Mouse (Mus musculus) cerebellum, adult 9-11 months (tissue): ENCODE measurements at regions not wholly inside any gene's neighbourhood (a gene's known extent, or its start where the extent isn't known, plus 50 kb on each side); places are given as distances from the start of the nearest gene placed in this dataset.

Source experiments
- DNase-seq: peaks from one replicate; pipeline ENCODE4 v3.0.0; 2022

DNA sequence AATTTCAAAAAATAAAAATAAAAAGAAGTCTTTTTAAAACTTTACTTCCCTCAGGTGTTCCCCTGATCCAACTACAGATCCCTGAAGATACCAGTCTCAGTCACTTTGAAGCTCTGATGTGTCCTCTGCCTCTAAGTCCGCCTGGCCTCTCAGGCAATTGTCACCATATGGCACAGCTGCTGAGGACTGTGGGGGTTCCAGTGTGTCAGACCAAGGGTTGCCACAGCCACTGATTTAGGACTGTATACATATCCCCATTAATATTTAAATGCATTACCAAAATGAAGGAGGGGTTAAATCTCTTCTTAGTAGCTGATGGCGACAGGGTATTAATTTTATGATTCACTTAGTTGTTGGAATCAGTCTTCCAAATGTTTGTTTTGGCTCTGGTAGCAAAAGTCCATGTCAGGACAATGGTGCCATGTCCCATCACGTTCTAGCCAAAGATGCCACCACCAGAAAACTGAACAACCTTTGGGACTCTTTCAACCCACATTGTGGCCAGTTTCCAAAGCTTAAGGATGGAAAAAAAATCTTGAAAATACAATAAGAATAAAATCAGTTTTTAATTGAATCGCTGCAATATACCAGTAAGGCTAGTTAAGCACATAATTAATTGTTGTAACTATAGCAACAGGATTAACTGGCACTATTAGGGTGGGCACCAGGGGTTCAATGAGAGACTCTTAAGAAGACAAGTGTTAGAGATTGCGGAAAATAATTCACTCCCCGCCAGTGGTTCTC lies 62.5 kb downstream of the Arrdc4 start:
- no peak for DNase-seq

DNA sequence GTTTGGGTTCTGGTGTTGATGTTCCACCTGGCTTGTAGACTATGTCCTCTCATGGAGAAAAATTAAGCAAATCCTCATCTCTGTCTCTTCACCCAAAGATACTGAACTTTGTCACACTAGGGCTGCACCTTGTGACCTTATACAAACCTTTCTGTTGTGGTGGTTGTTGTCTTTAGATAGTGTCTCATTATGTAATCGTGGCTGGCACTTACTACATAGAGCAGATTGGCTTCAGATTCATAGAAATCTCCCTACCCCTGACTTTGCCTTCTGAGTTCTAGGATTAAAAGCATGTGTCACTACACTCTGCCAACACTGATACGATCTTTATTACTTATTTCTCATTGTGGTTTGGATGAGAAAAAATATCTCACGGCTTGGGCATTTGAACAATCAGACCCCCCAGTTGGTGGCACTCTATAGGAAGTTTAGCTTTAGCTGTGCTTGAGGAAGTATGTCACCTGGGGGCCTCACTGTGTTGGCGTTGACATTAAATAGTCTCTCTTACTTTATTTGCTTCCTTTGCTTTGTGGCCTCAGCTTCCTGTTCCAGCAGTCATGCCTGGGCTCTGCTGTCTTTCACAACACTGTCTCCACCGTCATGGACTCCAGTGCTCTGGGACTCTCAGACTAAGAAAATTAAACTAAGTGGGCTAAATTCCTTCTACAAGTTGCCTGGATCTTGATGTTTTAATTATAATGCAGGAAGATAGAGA lies 66.0 kb downstream of the Arrdc4 start:
- no peak for DNase-seq

DNA sequence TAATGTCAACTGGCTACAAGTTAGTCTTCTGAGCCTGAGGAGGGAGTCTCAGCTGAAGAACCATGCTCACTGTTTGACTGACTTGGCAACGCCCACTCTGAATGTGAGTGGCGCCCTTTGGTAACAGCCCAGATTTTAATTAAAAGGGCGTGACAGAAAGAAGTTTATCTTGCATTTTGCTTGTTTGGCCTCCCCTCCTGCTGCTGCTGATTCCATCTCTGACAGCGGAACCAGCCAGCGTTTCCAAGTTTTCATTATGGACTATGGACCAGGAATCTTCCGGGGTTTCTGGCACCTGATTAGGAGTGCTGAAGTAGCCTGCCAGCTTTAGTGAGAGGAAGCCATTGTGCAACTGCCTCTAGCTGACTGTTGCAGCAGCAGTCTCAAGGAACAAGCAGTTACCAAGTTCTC lies 66.7 kb downstream of the Arrdc4 start:
- DNase-seq = no peak

DNA sequence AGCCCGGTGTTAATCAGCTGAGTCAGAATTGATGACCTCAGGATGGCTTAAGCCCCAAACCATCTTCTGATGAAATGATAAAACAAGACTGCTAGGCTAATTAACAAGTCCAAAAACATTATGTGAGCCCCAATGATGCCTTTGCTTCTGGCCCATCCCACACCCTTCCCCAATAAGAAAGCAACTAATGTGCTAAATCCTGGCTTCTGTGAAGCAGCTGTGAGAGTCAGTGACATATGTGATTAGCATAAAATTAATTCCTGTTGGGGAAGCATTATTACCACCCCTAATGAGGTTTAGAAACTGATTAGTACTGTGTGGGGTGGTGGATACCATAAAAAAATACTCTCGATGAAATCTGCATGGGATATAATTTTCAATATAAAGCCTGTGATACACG lies 69.3 kb downstream of the Arrdc4 start:
- DNase-seq = no peak

DNA sequence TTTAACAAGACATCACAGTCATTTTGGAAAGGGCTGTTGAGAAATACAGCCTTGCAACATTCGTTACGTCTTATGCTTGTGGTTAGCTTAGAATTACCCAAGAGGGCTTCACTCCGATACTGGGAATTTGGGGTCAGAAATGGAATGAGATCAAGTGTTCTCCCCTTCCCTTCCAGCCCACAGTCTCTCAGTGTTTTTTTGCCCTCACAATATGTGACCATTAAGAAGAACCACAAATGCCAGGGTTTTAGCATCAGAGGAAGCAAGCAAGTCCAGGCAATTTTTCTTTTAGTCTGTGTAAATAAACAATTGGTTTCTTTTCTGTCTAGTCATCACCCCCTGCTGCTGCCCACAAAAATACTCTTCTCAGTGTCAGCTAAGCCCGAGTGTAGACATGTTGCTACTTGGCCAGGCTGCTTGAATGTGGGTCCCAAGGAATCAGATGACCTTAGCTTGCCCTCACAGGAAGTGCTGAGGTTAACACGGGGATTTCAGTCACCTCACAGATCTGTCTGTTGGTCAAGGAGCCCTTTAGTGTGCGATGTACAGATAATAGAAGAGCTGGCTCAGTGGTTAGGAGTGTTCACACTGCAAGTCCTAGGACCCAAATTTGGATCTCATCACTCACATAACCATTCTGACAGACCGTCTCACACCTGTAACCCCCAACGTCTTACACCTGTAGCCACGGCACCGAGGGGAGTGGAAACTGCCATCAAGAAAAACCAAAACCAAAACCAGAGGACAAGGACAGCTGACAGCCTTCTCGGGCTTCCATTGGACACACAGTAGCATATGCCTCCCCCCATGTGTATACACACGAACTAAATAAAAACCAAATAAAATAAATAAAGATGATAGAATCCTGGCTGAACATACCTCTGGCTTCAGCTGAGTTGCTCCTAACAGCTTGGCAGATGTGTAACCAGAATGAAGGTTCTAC lies 81.0 kb downstream of the Arrdc4 start:
- no peak for DNase-seq

DNA sequence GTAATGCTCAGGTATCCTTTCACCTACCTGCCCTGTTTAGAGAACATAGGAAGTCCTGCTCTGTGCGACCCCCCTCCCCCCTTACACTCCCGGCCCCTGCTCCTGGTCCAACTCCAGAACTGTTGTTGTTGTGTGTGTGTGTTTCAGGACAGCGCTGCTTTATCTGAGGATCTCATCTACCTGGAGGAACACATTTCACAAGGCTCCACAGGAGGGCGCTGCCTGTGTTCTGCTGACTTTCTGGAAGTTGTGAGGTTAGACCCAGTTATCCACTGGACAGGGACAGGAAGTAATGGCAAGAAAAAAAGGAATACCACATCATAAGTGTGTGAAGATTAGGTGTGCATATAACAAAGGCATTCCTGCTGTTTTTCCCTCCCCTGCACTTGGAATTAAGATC lies 81.8 kb downstream of the Arrdc4 start:
- no peak for DNase-seq

DNA sequence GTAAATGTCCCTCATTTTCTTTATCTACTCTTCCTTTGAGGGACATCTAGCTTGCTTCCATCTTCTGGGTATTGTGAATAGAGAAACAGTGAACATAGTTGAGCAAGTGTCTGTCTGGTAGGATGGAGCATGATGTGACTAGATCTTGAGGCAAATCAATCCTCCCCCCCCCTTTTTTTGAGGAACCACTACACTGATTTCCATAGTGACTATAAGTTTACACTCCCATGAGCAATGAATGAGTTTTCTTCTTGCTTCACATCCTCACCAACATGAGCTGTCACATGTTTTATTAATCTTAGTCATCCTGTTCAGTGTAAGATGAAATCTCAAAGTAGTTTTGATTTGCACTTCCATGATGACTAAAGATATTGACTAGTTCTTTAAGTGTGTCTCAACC lies 92.7 kb downstream of the Arrdc4 start:
- DNase-seq = no peak

DNA sequence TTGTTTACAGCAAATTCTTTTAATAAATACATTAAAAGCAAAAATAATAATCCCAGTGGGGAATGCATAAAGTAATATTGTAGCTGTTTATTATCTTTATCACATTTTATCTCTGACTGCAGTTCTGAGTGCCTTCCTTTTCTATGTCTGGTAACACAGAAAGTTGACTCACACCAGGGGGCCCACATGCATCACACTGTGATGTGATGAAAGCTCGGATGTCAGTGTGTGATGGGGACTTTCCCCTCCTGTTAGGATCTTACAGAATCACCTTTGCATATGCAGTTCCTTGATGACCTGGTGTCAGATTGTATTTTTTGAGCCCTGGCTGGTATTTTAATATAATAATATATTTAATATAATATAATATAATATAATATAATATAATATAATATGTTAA lies 95.5 kb downstream of the Arrdc4 start:
- no peak for DNase-seq

DNA sequence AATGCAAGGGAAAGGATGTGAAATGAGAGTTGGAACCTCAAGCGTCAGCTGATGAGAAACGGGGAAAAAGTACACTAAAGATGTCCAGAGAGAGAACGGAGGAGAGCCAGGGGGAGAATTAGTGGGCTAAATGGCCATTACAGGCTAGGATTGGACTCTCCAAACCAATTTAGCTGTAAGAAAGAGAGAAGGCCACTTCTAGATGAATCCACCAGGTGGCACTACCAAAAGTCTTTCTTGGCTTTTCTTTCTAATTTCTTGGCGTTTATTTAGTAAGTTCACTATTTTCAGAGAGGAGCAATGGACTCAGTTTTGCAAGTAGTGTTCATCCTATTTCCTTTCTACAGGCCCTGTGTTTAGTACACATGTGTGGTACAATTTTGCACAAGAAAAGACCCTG lies 97.6 kb downstream of the Arrdc4 start:
- no peak for DNase-seq

DNA sequence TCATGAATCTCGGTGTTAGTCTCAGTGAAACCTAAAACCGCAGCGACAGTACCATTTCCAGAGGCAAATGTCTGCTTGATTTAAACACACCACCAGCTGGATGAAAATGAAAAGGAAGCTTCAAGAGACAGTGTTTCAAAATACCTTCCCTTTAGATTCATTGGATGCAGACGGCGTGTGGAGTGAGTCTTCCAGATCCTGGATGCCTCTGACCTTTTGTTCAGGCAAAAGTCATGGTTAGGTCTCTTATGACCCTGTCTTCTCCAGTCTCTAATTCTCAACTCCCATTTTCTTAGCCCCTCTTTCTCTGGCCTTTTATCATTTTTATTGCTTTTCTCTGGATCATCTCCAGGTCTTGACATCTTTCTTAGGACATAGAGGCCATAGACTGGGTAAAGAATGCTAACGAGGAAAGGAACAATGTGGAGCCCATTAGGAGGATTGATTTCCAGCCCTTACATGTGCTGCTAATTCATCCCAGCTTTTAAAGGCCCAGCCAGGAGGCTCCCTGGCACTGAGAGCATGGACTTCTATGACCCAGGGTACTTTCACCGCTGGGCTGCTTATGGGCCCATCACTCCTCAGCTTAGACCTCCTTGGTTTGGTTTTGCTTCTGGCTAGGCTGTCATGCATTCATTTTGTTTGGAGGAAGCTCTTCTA lies 111.4 kb downstream of the Arrdc4 start:
- no peak for DNase-seq

DNA sequence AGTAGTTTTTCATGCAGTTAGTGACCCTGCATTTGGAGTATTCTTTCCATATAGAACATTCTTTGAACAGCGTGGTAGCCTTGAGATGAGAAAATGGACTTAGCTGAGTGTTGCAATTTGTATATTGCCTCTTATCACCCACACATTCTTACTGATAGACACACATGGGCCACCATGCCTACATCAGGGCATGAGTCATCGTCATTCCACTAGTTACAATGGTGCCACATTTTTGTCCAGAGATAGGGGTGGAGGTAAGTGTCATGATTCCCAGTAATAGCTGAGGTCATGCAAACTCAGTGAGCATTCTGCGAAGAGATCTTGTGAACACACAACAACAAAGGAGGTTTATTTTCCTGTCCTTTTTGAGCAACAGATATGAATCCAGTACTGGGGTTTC lies 128.0 kb downstream of the Arrdc4 start:
- DNase-seq = no peak

DNA sequence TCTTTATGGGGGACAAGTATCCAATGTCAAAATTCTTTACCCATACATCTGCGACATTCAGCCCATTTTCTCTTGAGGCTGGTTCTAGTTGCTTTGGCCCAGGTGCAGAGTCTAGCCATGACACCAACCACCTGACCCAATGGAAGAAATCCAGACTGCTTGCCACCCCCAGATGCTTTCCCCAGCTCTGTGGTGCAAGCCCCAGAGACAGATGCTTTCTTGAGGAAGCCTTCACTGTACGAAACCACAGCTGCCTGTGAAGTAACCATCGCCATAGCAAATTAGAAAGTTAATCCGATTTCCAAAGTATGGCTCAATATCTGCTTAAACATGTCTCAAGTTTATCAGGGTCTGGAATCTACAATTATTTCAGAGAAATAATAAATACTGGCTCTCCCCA lies 138.5 kb downstream of the Arrdc4 start:
- no peak for DNase-seq

DNA sequence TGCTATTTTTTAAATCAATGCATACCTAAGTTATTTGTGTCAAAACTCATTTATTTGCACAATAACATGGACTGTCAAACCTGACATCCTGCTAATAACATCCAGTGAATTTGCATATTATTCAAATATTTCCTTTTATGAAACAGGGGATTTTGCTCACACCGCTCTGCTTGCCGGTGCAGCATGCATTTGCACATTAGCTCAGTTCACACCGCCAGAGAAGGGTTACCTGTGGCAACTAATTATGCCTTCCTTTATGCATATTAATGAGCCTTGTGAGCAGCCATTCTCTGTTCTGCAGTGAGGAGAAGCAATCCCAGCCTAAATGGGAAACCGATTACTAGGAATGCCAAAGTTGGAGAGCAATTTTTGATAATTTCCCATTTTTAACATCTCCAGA lies 141.9 kb downstream of the Arrdc4 start:
- DNase-seq = no peak

DNA sequence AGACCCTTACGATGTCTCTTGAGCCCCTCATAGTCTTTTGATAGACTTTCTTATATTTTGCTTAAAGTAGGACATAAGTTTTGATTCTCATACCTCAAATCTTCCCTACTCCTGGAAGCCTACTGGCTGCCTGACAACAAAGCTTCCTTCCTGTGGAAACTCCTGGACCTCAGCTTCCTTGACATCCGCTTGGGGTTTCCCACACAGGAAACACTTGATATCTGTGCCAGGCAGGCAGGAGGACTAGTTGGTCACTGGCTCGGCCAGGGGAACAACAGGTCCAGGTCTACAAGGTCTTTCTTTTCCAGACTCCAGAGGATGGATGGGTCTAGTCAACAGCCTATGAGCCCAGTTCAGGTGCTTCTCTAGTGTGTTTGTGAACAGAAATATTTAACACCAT lies 142.8 kb downstream of the Arrdc4 start:
- no peak for DNase-seq

DNA sequence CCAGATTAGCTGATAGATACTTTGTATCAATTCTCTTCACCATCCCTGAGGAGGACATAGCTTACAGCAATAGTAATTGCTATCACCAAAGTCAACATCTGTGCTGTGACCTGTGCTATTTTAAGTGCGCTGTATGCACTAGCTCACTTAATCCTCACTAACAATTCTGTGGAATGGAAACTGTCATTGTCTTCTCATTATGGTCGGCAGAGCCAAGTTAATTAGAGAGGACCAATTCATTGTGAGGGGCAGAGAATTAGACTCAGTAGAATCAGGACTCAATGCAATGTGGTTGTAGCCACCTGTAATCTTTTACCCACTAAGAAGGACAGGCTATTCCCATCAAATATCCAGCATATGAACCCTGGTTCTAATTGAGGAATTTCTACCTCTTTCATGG lies 145.3 kb downstream of the Arrdc4 start:
- DNase-seq = no peak

DNA sequence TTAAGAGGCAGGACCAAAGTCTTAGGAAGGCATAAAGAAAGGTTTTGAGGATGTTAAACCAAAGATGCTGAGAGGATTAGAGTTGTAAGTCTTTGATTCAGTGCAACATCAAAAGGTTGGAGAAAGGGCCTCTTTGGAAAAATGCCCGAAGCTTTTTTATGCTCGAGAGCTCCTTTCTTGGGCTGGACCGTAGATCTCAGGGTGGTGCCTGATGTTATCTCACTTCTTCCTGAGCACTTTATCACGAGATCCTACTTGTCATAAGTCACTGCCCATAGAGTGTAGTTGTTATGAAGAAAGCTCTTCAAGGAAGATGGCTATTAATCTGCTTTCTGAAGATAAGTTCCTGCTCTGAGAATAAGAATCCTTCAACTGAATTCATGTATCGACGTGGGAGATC lies 147.0 kb downstream of the Arrdc4 start:
- DNase-seq = no peak

DNA sequence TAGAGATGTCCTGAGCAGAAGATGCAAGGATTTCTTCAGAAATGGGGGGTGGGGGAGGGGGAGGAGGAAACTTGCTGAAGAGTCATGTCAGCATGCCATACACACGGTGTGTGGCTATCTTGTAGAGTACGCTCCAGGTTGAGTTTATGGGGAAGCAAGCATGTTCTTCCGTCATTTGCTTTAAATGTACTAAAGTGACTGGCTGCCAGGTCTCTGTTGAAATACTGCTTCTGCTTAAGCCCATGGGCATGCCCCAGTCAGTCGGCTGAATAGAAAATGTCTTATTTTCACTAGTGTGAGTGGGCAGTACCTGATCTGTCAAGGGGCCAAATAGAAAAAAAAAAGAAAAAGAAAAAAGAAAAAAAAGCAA lies 155.0 kb downstream of the Arrdc4 start:
- DNase-seq = no peak

DNA sequence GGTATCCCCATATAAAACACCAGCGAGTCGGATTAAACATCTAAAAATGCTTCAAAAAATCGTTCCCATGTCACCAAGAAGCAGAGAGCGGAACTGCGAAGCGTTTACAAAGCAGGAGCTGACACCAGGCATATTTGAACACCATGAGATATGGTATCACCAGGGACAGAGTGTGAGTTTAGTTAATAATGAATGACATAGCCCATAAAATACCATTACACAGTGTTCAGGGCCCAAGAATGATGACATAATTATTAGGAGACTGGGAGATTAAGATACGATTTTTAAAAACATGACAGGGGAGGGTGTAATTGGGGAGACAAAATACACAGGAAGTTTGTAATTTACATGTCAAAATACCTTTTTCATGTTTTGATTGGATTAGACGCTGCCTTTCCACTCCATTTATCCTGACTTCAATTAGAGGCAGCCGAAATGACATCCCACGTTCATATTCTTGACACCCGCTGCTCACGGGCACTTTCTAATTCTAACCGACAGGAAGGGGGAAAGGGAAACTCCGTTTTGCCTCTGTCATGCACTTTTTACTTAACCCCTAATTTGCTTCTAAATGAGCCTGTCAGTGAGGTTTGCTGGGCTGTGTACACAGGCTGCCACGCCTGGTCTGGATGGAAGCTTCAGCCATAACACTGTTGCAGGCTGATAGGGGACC lies 155.6 kb downstream of the Arrdc4 start:
- DNase-seq = no peak

DNA sequence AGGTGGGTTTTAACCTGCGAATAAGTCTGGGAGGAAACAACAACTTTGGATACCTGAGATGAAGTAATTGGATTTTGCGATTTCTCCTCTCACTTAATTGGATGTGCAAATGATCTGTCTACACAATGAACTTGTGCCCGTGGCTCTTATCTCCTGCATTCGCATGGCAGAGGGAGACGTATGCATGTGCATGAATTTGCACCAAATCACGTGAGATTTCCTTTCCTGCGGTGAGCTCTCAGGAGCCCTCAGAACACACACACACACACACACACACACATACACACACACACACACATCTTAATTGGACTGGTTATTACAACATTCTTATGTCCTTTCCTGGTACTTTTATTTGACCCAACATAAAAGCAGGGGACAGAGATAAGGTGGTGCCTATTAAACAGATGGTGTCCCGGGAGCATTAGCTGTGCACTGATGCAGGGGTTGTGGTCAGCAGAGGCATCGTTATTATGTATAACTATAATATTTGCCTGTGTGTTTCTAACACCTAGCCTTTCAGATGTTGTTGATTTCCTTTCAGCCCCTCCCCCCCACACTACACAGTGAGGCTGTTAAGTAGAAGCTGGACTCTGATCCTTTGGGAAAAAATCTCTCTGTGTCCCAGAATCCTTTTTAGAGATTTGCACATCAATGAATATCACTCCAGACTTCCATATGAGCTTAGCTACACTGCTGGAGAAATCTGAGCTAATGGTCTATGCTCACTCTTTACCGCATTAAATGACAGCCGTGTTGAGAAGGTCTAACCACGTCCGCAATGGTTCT lies 166.3 kb downstream of the Arrdc4 start:
- no peak for DNase-seq

DNA sequence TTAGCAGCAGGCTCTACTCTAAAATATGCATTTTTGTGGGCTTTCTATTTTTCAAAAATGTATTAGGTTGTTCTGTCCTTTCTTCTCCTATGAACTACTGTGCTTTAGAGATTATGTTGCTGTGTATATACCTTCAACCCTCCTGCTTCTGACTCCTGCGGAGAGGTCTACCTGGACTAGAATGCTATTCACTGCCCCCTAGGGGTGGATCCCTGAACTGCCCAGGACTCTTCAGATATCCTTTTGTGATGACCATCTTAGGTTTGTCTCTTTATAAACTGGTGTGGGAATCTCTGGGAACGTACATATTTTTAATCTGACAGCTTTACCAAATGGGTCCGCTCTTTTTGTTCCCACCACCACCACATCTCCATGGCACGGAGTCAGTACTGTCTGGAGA lies 168.4 kb downstream of the Arrdc4 start:
- DNase-seq = peak; percentile 16

DNA sequence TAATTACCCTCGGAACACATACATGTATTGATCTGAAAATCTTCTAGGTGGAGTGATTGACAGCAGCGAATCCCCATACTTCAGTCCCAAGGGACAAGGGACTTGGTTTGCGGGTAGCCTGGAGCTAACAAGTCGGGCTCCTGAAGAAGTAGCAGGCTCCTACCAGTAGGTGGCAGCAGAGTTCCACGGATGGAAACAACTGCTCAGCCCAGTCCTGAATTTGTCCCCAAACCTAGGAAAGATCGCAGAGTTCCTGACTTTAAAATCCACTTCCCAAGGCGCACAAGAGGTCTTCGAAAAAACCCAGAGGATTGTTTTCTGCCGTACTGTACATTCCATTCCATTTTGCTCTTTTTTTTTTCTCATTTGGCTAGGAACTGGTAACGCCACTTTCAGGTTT lies 169.4 kb downstream of the Arrdc4 start:
- peak; percentile 59 for DNase-seq

DNA sequence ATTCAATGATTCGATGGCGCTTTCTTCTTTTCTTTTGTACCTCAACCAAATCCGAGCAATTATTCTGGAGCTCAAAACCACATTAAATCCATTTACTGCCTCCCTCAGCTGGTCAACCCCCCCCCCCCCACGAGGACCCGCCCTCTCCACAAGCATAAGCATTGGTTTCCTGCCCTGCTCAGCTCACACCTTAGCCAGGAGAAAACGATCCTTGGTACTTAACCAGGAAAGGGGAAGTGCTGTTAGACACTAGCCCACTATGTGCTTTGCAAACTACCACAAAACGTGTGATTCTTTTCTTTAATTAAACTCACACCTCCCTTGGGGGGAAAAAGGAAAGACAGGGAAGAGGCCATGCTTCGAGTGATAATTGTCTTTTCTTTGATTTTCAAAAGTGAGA lies 169.8 kb downstream of the Arrdc4 start:
- DNase-seq = no peak
